Mouse (Mus musculus): Measurements from ENCODE around the gene Smagp. TPM values are rescaled to one million over a fixed set of nuclear protein-coding genes. Genes with fewer than 3 reads are reported as not detected.
A peak's percentile ranks its signal among the peaks of the same experiment; 100 is the strongest.

Smagp gene
- polyA plus RNA-seq, 1 experiment from 2014 or later: 88.6 TPM

DNA sequence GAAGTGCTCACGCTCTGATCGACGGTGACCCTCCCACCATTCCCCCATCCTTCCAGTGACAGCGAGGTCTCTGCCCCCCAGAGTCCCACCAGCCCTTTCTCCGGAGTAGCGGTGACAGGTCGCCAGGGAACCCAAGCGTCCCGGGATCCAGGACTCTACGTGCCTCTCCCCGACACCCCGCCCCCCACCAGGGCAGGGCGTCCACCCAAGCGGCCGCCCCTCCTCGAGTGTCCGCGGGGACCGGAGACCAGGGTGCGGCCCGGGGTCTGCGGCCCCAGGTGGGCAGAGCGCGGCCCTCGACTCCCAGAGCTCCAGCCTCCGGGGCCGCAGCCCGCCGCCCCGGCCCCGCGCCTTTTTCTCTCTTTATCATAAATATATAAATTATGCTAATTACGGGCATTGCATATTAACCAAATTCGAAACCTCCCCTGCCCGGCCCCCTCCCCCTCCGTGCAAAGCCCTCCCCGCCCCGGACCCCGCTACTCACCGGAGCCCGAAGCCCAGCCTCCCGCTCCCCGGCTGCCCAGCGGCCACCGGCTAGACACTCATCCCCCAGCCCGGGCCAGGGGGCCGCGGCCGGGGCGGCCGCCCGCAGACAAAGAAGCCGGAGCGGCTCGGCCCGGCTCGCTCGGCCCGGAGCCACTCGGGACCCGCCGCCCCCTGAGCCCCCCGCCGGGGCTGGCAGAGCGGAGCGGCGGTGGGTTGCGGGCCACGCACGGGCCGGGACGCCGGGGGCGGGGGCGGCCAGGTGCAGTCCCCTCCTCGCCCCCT, 37.3 kb downstream of the Smagp start, which contains the start of gene Pou6f1:
Pou6f1 (minus strand) TSS at position 709 of the 771 bp plus-strand sequence.
- Histone ChIP-seq H3K27ac (ENCODE audit: low read depth, low read length) (peak within 1 kb of the TSS; percentile 60), H3K4me1 (replicated peaks; ENCODE audit: control insufficient read depth, insufficient read depth, low read length) (no peaks in the 10 kb centered on the region)
- WGBS: under 1% methylated on average over 71 of the region's 76 CpGs

DNA sequence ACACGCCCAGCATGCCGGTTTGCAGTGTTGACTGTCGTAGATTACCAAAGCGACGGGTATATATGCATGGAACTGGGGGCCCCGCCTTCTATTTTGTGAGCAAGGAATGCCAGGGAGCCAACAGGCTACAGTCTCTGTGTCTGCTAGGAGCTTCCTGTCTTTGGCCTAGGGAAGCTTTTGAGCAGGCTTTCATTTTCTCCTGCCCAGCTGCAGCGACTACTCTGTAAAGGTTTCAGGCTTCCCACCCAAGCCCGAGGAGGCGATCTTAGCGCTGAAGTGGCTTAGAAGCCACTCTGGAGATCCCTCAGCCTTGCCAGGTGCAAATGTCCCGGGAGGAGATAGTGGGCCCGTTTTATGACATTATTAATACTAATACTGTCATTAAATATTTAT, 37.9 kb downstream of the Smagp start:
- under 1% methylated on average over 12 of the region's 12 CpGs for WGBS
- peak overlapping the region; percentile 88; the same call in 1 of the 2 replicates for H3K9ac ChIP-seq (ENCODE audit: low read depth, low read length)
- H3K9me3 ChIP-seq (ENCODE audit: control insufficient read depth): no peaks in the 10 kb centered on the region
- no peaks in the 10 kb centered on the region for H3K36me3 ChIP-seq (ENCODE audit: control insufficient read depth, insufficient read depth)
- H3K4me3 ChIP-seq (ENCODE audit: low read depth, low read length): peak overlapping the region; percentile 90
- no peak for TF ChIP-seq CTCF (IDR thresholded peaks at IDR 0.05; ENCODE audit: low read depth)
- peak; percentile 34; the same call in 1 of the 2 replicates for ATAC-seq
- no peaks in the 10 kb centered on the region for H3K4me1 ChIP-seq (replicated peaks; ENCODE audit: control insufficient read depth, insufficient read depth, low read length)
- peak overlapping the region; percentile 100 for H3K4me2 ChIP-seq (replicated peaks; ENCODE audit: low read depth)
- peaks cover 9% of the 10 kb centered on the region; the same call in 1 of the 2 replicates for H3K27me3 ChIP-seq (replicated peaks; ENCODE audit: control insufficient read depth, insufficient read depth, low read length)
- H3K27ac ChIP-seq (ENCODE audit: low read depth, low read length): peak overlapping the region; percentile 60; the same call in 1 of the 2 replicates

More for the DNA sequence above, 37.3 kb downstream of the Smagp start, which contains the start of gene Pou6f1:
- peak within 1 kb of the TSS; percentile 90 for H3K4me3 ChIP-seq (ENCODE audit: low read depth, low read length)
- no peaks in the 10 kb centered on the region for H3K36me3 ChIP-seq (ENCODE audit: control insufficient read depth, insufficient read depth)
- peak; percentile 38 for ATAC-seq
- H3K4me2 ChIP-seq (replicated peaks; ENCODE audit: low read depth): peak within 1 kb of the TSS; percentile 100
- peaks cover 9% of the 10 kb centered on the region; the same call in 1 of the 2 replicates for H3K27me3 ChIP-seq (replicated peaks; ENCODE audit: control insufficient read depth, insufficient read depth, low read length)
- H3K9ac ChIP-seq (ENCODE audit: low read depth, low read length): peak within 1 kb of the TSS; percentile 88
- no peaks in the 10 kb centered on the region for H3K9me3 ChIP-seq (ENCODE audit: control insufficient read depth)
- TF ChIP-seq CTCF (IDR thresholded peaks at IDR 0.05; ENCODE audit: low read depth): no peak

DNA sequence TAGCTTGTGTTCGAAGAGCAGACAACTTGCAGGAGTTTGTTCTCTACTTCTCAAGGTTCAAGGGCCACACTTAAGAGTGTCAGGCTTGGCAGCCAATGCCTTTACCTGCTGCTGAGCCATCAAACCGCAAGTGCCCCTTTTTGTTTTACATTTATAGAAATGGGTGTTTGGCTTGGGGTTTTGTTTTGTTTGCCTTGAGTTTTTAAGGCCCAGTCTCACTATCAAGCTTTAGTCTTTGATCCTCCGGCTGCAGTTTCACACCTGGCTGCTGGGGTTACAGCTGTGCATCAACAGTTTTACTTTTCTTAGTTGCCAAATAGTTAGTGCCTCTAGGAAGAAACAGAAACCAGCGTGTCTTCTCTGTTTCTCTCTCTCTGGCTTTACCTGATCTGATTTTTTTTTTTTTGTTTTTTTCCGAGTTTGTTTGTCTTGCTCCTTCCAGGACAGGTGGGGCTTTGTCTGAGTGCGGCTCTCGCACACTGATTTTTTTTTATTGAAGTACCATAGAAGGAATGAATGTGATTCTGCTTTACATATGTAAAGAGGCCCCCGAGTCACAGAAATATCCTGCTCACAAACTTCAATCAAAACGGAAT, 38.4 kb downstream of the Smagp start:
- 20% methylated on average over 9 of the region's 9 CpGs for WGBS
- Histone ChIP-seq H3K4me2 (replicated peaks; ENCODE audit: low read depth) (peak overlapping the region; percentile 100), H3K36me3 (ENCODE audit: control insufficient read depth, insufficient read depth) (no peaks in the 10 kb centered on the region), H3K27me3 (replicated peaks; ENCODE audit: control insufficient read depth, insufficient read depth, low read length) (peaks cover 9% of the 10 kb centered on the region; the same call in 1 of the 2 replicates), H3K4me3 (ENCODE audit: low read depth, low read length) (peak overlapping the region; percentile 90), H3K9me3 (ENCODE audit: control insufficient read depth) (no peaks in the 10 kb centered on the region), H3K27ac (ENCODE audit: low read depth, low read length) (no peak overlapping the region), H3K4me1 (replicated peaks; ENCODE audit: control insufficient read depth, insufficient read depth, low read length) (no peaks in the 10 kb centered on the region), H3K9ac (ENCODE audit: low read depth, low read length) (no peak overlapping the region)
- TF ChIP-seq CTCF (IDR thresholded peaks at IDR 0.05; ENCODE audit: low read depth): no peak
- no peak for ATAC-seq

DNA sequence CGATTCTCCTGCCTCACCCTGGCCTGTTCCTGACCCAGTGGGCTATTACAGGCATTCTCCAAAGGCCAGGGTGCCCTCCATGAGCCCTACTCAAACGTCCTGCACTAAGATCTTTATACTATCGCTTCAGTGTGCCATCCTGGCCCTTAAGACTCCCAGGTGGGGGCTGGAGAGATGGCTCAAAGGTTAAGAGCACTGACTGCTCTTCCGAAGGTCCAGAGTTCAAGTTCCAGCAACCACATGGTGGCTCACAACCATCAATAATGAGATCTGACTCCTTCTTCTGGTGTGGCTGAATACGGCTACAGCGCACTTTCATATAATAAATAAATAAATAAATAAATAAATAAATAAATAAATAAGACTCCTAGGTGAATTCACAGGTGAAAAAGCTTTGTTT, 43.9 kb downstream of the Smagp start:
- H3K9me3 ChIP-seq (ENCODE audit: control insufficient read depth): no peaks in the 10 kb centered on the region
- ATAC-seq: peak; percentile 58; the same call in 1 of the 2 replicates
- no peak overlapping the region for H3K27ac ChIP-seq (ENCODE audit: low read depth, low read length)
- no peak overlapping the region for H3K9ac ChIP-seq (ENCODE audit: low read depth, low read length)
- H3K4me2 ChIP-seq (replicated peaks; ENCODE audit: low read depth): no peak overlapping the region
- no peaks in the 10 kb centered on the region for H3K36me3 ChIP-seq (ENCODE audit: control insufficient read depth, insufficient read depth)
- no peak for TF ChIP-seq CTCF (IDR thresholded peaks at IDR 0.05; ENCODE audit: low read depth)
- H3K4me1 ChIP-seq (replicated peaks; ENCODE audit: control insufficient read depth, insufficient read depth, low read length): no peaks in the 10 kb centered on the region
- H3K4me3 ChIP-seq (ENCODE audit: low read depth, low read length): no peak overlapping the region
- H3K27me3 ChIP-seq (replicated peaks; ENCODE audit: control insufficient read depth, insufficient read depth, low read length): no peaks in the 10 kb centered on the region
- 68% methylated on average over 6 of the region's 6 CpGs for WGBS

DNA sequence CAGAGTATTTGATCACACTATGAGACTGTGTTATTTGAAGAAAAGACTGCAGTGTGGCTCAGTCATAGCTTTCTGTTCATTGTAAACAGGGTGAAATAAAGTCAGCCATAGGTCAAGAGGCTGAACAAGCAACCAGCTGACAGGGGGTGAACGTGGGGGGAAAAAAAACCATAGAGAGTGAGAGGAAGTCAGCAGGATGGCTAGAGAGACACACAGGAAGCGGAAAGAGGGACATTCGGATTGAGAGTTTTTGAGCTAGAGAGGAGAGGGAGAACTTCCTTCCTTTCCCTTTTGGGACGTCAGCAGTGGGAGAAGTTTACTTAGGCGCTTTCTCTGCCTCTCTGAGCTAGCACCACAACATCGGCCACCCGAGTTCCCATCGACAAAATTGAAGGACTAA, 46.3 kb downstream of the Smagp start:
- peaks cover 4% of the 10 kb centered on the region; the same call in 1 of the 2 replicates for H3K36me3 ChIP-seq (ENCODE audit: control insufficient read depth, insufficient read depth)
- H3K9ac ChIP-seq (ENCODE audit: low read depth, low read length): no peak overlapping the region
- no peak for TF ChIP-seq CTCF (IDR thresholded peaks at IDR 0.05; ENCODE audit: low read depth)
- H3K4me1 ChIP-seq (replicated peaks; ENCODE audit: control insufficient read depth, insufficient read depth, low read length): no peaks in the 10 kb centered on the region
- H3K4me2 ChIP-seq (replicated peaks; ENCODE audit: low read depth): no peak overlapping the region
- no peaks in the 10 kb centered on the region for H3K27me3 ChIP-seq (replicated peaks; ENCODE audit: control insufficient read depth, insufficient read depth, low read length)
- ATAC-seq: no peak
- H3K27ac ChIP-seq (ENCODE audit: low read depth, low read length): no peak overlapping the region
- H3K9me3 ChIP-seq (ENCODE audit: control insufficient read depth): no peaks in the 10 kb centered on the region
- WGBS: 78% methylated on average over 8 of the region's 8 CpGs
- no peak overlapping the region for H3K4me3 ChIP-seq (ENCODE audit: low read depth, low read length)

DNA sequence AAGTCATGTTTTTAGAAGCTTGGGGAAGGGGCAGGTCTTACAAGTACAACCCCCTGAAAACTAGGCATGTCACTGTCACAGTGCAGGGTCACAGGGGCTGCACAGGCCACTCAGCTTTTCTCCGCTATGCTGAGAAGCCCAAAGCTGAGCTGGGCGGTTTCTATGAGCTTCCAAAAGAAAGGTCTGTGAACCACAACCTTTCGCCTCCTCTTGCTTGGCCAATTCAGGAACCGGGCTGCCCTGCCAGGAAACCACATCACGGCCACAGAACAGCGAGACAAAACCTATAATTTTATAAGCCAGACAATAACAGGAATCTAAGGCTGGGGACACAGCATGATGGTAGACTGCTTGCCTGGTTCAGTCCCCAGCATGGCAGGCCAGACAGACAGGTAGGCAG, 48.4 kb downstream of the Smagp start:
- whole genome bisulfite sequencing: 90% methylated on average over 6 of the region's 6 CpGs
- H3K36me3 ChIP-seq (ENCODE audit: control insufficient read depth, insufficient read depth): peaks cover 4% of the 10 kb centered on the region; the same call in 1 of the 2 replicates
- no peak overlapping the region for H3K4me3 ChIP-seq (ENCODE audit: low read depth, low read length)
- H3K27me3 ChIP-seq (replicated peaks; ENCODE audit: control insufficient read depth, insufficient read depth, low read length): no peaks in the 10 kb centered on the region
- no peaks in the 10 kb centered on the region for H3K9me3 ChIP-seq (ENCODE audit: control insufficient read depth)
- no peak overlapping the region for H3K4me2 ChIP-seq (replicated peaks; ENCODE audit: low read depth)
- no peaks in the 10 kb centered on the region for H3K4me1 ChIP-seq (replicated peaks; ENCODE audit: control insufficient read depth, insufficient read depth, low read length)
- no peak overlapping the region for H3K9ac ChIP-seq (ENCODE audit: low read depth, low read length)
- TF ChIP-seq CTCF (IDR thresholded peaks at IDR 0.05; ENCODE audit: low read depth): no peak
- no peak for ATAC-seq
- no peak overlapping the region for H3K27ac ChIP-seq (ENCODE audit: low read depth, low read length)

Measured in intestine, postnatal 0 days (tissue).